Mouse (Mus musculus) left cerebral cortex, adult 2 months (tissue): Measurements from ENCODE around the gene Hemgn. TPM values are rescaled to one million over a fixed set of nuclear protein-coding genes. Genes with fewer than 3 reads are reported as not detected.

Source experiments
- DNase-seq, 2 experiments: peaks; one replicate each; pipeline ENCODE4 v3.0.0; 2021 to 2022; ENCODE audit warnings: low spot score in 2 of 2, mixed read lengths in 1 of 2; ENCODE audit errors: extremely low spot score in 1 of 2
- H3K27ac ChIP-seq: fragments of 200-600 bp; 2 replicates; pipeline ENCODE4 v1.8.1; 2022
- H3K4me3 ChIP-seq: fragments of 200-600 bp; 2 replicates; pipeline ENCODE4 v1.8.1; 2022
- CTCF ChIP-seq: fragments of 200-600 bp; IDR thresholded peaks from 2 replicates; pipeline ENCODE4 v1.8.1; 2022; ENCODE audit warnings: antibody characterized with exemption, mild to moderate bottlenecking, moderate library complexity
- intact Hi-C: fragments of 180-260 bp; cut with DNase I; formaldehyde crosslinking; loops from one replicate; pipeline ENCODE4 v1.15.1; 2025
- total RNA-seq, 2 experiments: library from RNA; stranded (reverse); gene quantifications; 2 replicates each; pipeline ENCODE4 v1.2.3; 2021

The Hemgn gene
- total RNA-seq, 2 experiments from 2014 or later, result not detected

- intact Hi-C loops, result no loop called here
Observed at GRCm38 (mm10) chr4:46406966-46407703, 6.2 kb downstream of the Hemgn start.

GRCm38 (mm10) chr4:46404042-46404795 lies 9.1 kb downstream of the Hemgn start:
- DNase-seq, result no peak
- H3K4me3 ChIP-seq, result no peak overlapping the region
- H3K27ac ChIP-seq, result no peak overlapping the region
- intact Hi-C loops, result no loop called here
- no peak for TF ChIP-seq CTCF

More at GRCm38 (mm10) chr4:46406966-46407703, 6.2 kb downstream of the Hemgn start:
- Histone ChIP-seq H3K27ac (no peak overlapping the region), H3K4me3 (no peak overlapping the region)
- no peak for DNase-seq
- no peak for TF ChIP-seq CTCF

DNA sequence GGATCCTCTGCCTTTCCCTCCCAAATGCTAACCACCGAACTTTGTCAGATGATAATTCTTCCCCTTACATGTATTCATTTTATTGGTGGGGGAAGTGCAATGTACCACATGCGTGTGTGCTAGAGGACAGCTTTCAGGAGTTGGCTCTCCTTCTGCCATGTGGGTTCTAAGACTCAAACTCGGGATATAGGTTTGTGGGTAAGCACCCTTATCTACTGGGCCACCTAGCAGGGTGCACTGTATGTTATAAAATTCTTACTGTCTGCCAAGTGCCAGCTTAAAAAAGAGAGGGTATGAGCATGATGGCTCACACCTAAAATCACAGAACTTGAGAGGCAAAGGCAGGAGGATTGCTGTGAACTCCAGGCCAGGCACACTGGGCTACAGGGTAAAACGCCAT lies 14.5 kb downstream of the Hemgn start:
- no peak for TF ChIP-seq CTCF
- H3K4me3 ChIP-seq, result no peak overlapping the region
- intact Hi-C loops, result no loop called here

DNA sequence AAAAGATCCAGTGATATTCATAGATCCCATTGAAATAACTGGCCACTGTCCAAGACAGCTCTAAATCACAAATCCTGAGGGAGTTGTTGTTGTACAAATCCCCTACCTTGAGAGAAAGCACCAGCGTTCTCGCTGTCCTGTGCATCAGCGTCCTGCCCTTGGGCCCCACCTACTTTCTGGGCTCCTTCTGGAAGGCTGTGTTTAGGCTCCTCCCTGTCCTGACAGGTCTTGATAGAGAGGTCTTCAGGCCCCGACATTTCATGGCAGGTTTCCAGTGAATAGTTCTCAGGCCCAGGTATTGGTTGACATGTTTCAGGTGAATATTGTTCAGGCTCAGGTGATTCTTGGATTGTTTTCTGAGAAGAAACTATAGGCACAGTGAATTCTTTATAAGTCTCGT lies 17.6 kb downstream of the Hemgn start:
- Histone ChIP-seq H3K4me3 (no peak overlapping the region), H3K27ac (no peak overlapping the region)
- TF ChIP-seq CTCF, result no peak
- intact Hi-C loops, result no loop called here
- no peak for DNase-seq

More for the DNA sequence above, 14.5 kb downstream of the Hemgn start:
- H3K27ac ChIP-seq, result no peak overlapping the region
- no peak for DNase-seq

- no peak for TF ChIP-seq CTCF
- H3K27ac ChIP-seq, result no peak overlapping the region
- no peak overlapping the region for H3K4me3 ChIP-seq
- no peak for DNase-seq
- intact Hi-C loops, result no loop called here
Observed at GRCm38 (mm10) chr4:46394388-46394787, 18.9 kb downstream of the Hemgn start.

DNA sequence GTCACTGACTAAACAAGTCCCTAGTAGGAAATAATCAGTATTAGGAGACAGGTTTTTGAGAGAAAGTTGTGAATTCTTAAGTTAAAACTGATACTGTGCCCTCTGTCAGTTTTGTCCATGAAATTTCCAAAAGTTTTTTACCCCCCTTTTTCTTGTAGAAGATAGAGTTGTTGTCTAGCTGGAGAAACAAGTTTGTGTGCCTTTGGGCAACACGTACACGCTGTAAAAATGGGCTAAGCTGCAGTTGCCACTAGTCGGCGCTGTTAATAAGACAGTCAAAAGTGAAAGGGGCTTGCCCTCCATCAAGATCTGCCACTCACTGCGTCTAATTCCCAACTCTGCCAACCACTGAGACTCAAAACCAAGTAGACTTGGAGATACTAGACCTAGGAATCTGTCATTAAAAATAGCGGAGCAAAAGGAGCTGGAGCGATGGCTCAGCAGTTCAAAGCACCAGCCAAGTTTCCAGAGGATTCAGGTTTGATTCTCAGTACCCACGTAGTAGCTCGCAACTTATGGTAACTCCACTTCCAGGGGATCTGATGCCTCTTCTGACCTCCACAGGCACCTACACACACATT lies 22.8 kb downstream of the Hemgn start:
- H3K4me3 ChIP-seq, result peak overlapping the region; percentile 74; the same call in 1 of the 2 replicates
- peak; percentile 80 for TF ChIP-seq CTCF
- DNase-seq, result peak; percentile 63 to 67
- intact Hi-C loops, result no loop called here
- H3K27ac ChIP-seq, result no peak overlapping the region

DNA sequence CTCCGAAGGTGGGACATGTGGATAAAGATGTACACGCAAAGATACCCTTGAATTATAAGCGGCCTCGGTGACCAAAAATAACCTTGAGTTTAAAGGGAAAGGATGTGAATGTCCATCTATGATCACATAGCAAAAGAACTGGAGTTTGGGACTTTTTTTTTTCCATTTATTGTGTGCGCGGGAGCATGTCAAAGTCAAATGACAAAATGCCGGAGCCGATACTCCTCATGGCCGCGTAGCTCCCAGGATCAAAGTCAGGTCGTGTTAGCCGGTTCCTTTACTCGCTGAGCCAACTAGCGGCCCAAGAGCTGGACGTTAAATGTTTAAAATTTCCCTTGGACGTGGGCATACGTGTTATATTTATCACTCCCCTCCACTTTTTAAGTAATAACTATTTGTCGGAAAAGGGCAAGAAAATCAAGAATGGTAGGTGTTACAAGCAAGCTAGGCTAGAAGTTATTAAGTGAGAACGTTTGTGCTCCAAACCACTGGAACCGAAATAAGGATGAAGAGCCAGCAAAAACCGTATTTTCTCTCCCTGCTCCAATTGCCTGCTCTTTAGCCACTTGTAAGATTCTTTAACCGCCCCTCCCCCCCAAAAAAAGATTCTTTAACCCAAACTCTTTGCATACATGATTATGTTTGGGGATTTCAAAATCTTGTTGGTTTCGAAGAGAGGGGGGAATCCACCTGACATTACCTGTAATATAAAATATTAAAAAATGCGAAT lies 23.5 kb downstream of the Hemgn start:
- peak overlapping the region; percentile 99 for H3K27ac ChIP-seq
- DNase-seq, result peak in 1 of 2 experiments; percentile 33
- peak overlapping the region; percentile 74 for H3K4me3 ChIP-seq
- no peak; the same call in 1 of the 2 replicates for TF ChIP-seq CTCF
- intact Hi-C loops, result loop anchor here (1.0 kb wide), 1 partner anchor 62 kb away; no protein-coding TSS in a partner anchor

DNA sequence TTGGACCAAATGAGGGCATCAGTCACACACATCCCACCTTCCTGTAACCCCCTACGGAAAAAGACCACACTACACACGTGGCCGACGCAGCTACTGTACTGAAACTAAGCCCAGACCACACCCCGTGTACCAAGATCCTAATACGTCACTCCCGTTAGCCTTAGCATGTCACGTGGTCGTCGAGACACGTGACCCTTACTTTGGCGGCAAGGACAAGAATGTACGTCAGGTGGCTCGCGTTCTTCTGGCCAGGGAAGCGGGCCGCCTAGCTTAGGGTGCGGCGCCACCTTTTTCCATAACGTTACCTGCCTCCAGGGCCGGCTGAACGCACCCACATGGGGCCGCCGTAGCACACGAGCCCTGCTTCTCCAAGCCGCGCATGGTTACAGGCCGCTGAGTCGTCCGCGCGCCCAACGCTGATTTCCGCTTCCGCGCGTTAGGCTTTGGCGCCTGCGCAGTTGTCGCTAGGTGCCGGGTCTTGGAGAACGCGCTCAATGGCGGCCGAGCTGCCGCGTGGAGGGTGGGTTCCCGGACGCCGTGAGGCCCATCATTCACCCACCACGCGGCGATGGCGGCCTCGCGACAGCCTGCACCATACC lies 24.2 kb downstream of the Hemgn start, which contains the start of gene Trmo:
Gene Trmo (minus strand): TSS at position 425 of the 599 bp plus-strand sequence.
- intact Hi-C loops, result loop anchor here (1.0 kb wide), 1 partner anchor 62 kb away; no protein-coding TSS in a partner anchor
- DNase-seq, result peak; percentile 94 to 96
- Histone ChIP-seq H3K4me3 (peak within 1 kb of the TSS; percentile 74), H3K27ac (peak within 1 kb of the TSS; percentile 99)
- TF ChIP-seq CTCF, result no peak

DNA sequence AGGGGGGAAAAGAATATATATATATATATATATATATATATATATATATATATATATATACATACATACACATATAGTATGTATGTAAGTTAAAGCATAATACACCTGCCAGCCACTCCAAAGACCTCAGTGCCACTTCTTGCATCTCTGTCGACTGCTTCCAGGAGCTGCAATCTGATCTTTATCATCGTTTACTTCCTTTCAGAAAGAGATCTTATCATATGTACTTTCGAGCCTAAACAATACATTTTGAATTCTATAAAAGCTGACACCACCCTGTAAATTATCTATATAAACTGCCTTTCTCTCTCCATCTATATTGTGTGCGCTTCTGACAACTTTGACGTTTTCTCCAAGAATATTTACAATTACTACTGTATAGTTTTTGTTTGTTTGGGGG lies 24.8 kb downstream of the Hemgn start:
- intact Hi-C loops, result no loop called here
- peak overlapping the region; percentile 74 for H3K4me3 ChIP-seq
- no peak for TF ChIP-seq CTCF
- peak overlapping the region; percentile 99 for H3K27ac ChIP-seq
- no peak for DNase-seq

DNA sequence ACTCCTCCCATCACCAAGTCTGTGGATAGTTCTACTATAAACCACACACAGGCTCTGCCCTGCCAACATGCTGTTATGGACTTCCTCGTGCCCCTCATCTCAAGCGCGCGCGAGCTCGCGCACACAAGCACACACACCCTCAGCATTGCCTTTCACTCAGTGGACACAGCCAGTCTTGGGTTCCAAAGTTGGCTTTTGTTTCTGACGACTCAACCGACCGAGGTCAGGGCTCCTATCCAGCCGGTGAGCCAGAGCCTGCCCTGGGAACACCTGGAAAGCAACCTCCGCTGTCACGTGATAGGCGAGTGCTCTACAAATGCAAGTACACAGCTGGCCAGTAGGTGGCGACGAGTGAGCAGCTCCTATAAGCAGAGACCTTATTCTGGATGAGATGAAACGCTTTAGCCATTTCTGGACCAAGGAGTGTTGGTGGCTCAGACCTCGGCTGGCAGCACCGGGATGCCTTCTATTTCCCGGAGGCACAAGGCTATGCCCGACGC lies 38.4 kb downstream of the Hemgn start:
- Histone ChIP-seq H3K27ac (no peak overlapping the region), H3K4me3 (peak overlapping the region; percentile 33)
- peak; percentile 79 to 84 for DNase-seq
- intact Hi-C loops, result loop anchor here (5.0 kb wide), 1 partner anchor 173 kb away; no protein-coding TSS in a partner anchor
- TF ChIP-seq CTCF, result peak; percentile 83

- TF ChIP-seq CTCF, result peak; percentile 58
- intact Hi-C loops, result loop anchor here (5.0 kb wide), 1 partner anchor 172 kb away; no protein-coding TSS in a partner anchor
- H3K27ac ChIP-seq, result no peak overlapping the region
- DNase-seq, result no peak
- H3K4me3 ChIP-seq, result peak overlapping the region; percentile 33
Observed at GRCm38 (mm10) chr4:46374455-46374854, 38.9 kb downstream of the Hemgn start.
